9 mouse cellular contexts compared by ENCODE assay signal in genomic region chr8:47286081-47286700, GRCm38 (mm10).
DNase-seq lines count a peak whose midpoint lies in the region; ATAC-seq lines count a peak whose summit lies in the region.
"Had no signal": no experiment of that assay in that cellular context is flagged by ENCODE, and none has a peak within 500 bp of the region (broad histone marks: within the 10 kb centered on the region; RNA-seq: fewer than 3 reads in every experiment).

No protein-coding gene starts in this region.

- H3K4me1 ChIP-seq in kidney, embryonic 15.5 days = peaks cover 51% of the 10 kb centered on the region
- H3K4me1 ChIP-seq in forebrain, embryonic 11.5 days (replicated peaks; ENCODE audit: control insufficient read depth, insufficient read depth, low read length) = peaks cover 24% of the 10 kb centered on the region
- peaks cover 4% of the 10 kb centered on the region; the same call in 1 of the 2 replicates for H3K4me1 ChIP-seq in intestine, embryonic 16.5 days (ENCODE audit: control insufficient read depth, insufficient read depth, low read length)
- peaks cover 47% of the 10 kb centered on the region for H3K4me1 ChIP-seq in neural tube, embryonic 14.5 days (ENCODE audit: control insufficient read depth, insufficient read depth, low read length)

- no peak overlapping the region for H3K9ac ChIP-seq in kidney, embryonic 15.5 days
- H3K9ac ChIP-seq in forebrain, embryonic 11.5 days (ENCODE audit: low read length) = peak overlapping the region; percentile 99
- H3K9ac ChIP-seq in intestine, embryonic 16.5 days (ENCODE audit: low read depth, low read length) = no peak overlapping the region
- H3K9ac ChIP-seq in neural tube, embryonic 14.5 days (replicated peaks; ENCODE audit: low read depth, low read length) = peak overlapping the region; percentile 100

- no peak overlapping the region for H3K27ac ChIP-seq in kidney, embryonic 15.5 days
- no peak overlapping the region for H3K27ac ChIP-seq in forebrain, embryonic 11.5 days (ENCODE audit: low read depth, low read length)
- H3K27ac ChIP-seq in intestine, embryonic 16.5 days (ENCODE audit: low read length) = no peak overlapping the region
- no peak overlapping the region for H3K27ac ChIP-seq in neural tube, embryonic 14.5 days (ENCODE audit: low read depth, low read length)

- no peaks in the 10 kb centered on the region for H3K36me3 ChIP-seq in kidney, embryonic 15.5 days
- no peaks in the 10 kb centered on the region for H3K36me3 ChIP-seq in forebrain, embryonic 11.5 days (ENCODE audit: control insufficient read depth, insufficient read depth, low read length)
- no peaks in the 10 kb centered on the region for H3K36me3 ChIP-seq in intestine, embryonic 16.5 days (ENCODE audit: control insufficient read depth, insufficient read depth, low read length)
- H3K36me3 ChIP-seq in neural tube, embryonic 14.5 days (ENCODE audit: control insufficient read depth, insufficient read depth, low read length) = no peaks in the 10 kb centered on the region

- H3K9me3 ChIP-seq in kidney, embryonic 15.5 days (replicated peaks) = no peaks in the 10 kb centered on the region
- no peaks in the 10 kb centered on the region for H3K9me3 ChIP-seq in forebrain, embryonic 11.5 days (ENCODE audit: control insufficient read depth, low read length)
- no peaks in the 10 kb centered on the region for H3K9me3 ChIP-seq in intestine, embryonic 16.5 days (ENCODE audit: control insufficient read depth, low read length)
- H3K9me3 ChIP-seq in neural tube, embryonic 14.5 days (ENCODE audit: control insufficient read depth, low read length) = no peaks in the 10 kb centered on the region

- H3K4me2 ChIP-seq in kidney, embryonic 15.5 days = peak overlapping the region; percentile 96
- H3K4me2 ChIP-seq in forebrain, embryonic 11.5 days (ENCODE audit: low read depth, low read length, severe bottlenecking) = peak overlapping the region; percentile 77
- H3K4me2 ChIP-seq in intestine, embryonic 16.5 days (ENCODE audit: low read depth, low read length) = peak overlapping the region; percentile 88; the same call in 1 of the 2 replicates
- H3K4me2 ChIP-seq in neural tube, embryonic 14.5 days (ENCODE audit: low read depth, low read length) = peak overlapping the region; percentile 68

- H3K27me3 ChIP-seq in kidney, embryonic 15.5 days = no peaks in the 10 kb centered on the region
- H3K27me3 ChIP-seq in forebrain, embryonic 11.5 days (ENCODE audit: control insufficient read depth, insufficient read depth, low read length) = no peaks in the 10 kb centered on the region
- no peaks in the 10 kb centered on the region for H3K27me3 ChIP-seq in intestine, embryonic 16.5 days (replicated peaks; ENCODE audit: control insufficient read depth, insufficient read depth, low read length)
- H3K27me3 ChIP-seq in neural tube, embryonic 14.5 days (ENCODE audit: control insufficient read depth, insufficient read depth, low read length) = no peaks in the 10 kb centered on the region

- no peak for ATAC-seq in kidney, embryonic 15.5 days (replicated peaks; ENCODE audit: low FRiP score)
- ATAC-seq in forebrain, embryonic 11.5 days (replicated peaks; ENCODE audit: low FRiP score) = no peak
- ATAC-seq in intestine, embryonic 16.5 days = no peak
- no peak for ATAC-seq in neural tube, embryonic 14.5 days (ENCODE audit: low read depth)

- H3K4me3 ChIP-seq in kidney, embryonic 15.5 days (replicated peaks) = peak overlapping the region; percentile 67; the same call in 1 of the 2 replicates
- peak overlapping the region; percentile 96 for H3K4me3 ChIP-seq in forebrain, embryonic 11.5 days (ENCODE audit: low read depth, low read length)
- H3K4me3 ChIP-seq in intestine, embryonic 16.5 days (ENCODE audit: low read length) = peak overlapping the region; percentile 80; the same call in 1 of the 2 replicates
- H3K4me3 ChIP-seq in neural tube, embryonic 14.5 days (ENCODE audit: low read depth, low read length) = peak overlapping the region; percentile 95

- 85% methylated on average over 12 of the region's 12 CpGs for WGBS in kidney, embryonic 15.5 days
- 51% methylated on average over 12 of the region's 12 CpGs for WGBS in forebrain, embryonic 11.5 days
- WGBS in intestine, embryonic 16.5 days = 84% methylated on average over 12 of the region's 12 CpGs
- 34% methylated on average over 12 of the region's 12 CpGs for WGBS in neural tube, embryonic 14.5 days

- DNase-seq in kidney, postnatal 25 days = no peak
- DNase-seq in forebrain, embryonic 11.5 days (ENCODE audit: low spot score) = no peak
- no peak for DNase-seq in layer of hippocampus, postnatal 10 days (ENCODE audit: low spot score in 2 of 2)
- DNase-seq in right cerebral cortex, adult 18-20 months = no peak
- no peak for DNase-seq in gastrocnemius, adult 18-20 months (ENCODE audit: low spot score)
- DNase-seq: cerebellum, adult 18-20 months had no signal

Comparison
In these comparisons a context has a peak if more than half of its experiments do, and no peak if none do; other contexts are left out.
1. H3K9ac ChIP-seq: peak in forebrain, embryonic 11.5 days (single experiment) and neural tube, embryonic 14.5 days (single experiment); none in kidney, embryonic 15.5 days (single experiment) and intestine, embryonic 16.5 days (single experiment).
2. Peak in every context shown above with its lines, with median percentiles within 50 percentile points of each other: H3K4me2 ChIP-seq and H3K4me3 ChIP-seq.